16 mouse cellular contexts compared by ENCODE assay signal in the genomic region with DNA sequence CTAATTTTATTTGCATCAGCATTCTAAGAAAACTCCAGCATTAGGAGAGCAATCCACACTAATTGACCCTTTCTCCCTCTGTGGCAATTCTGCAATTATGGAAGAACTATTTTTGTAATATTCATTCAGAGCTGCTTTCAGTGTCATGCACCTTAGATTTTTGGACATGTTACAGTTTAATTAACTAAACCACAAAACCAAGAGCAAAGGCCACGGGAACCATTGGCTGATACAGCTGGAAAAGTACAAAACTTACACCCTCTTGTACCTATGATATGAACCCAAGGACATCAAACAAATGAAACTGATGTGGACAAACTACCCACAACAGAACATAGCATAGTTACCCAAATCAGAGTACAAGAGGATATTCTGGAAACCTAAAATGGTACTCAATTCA.
A peak's percentile ranks its signal among the peaks of the same experiment; 100 is the strongest.
DNase-seq lines count a peak whose midpoint lies in the region; ATAC-seq and TF ChIP-seq lines count a peak whose summit lies in the region.
"Had no signal": no experiment of that assay in that cellular context is flagged by ENCODE, and none has a peak within 500 bp of the region (broad histone marks: within the 10 kb centered on the region; RNA-seq: fewer than 3 reads in every experiment).

No protein-coding gene starts in this region.

- no peak for ATAC-seq in hindbrain, embryonic 12.5 days (ENCODE audit: low FRiP score)
- no peak for ATAC-seq in kidney, embryonic 16.5 days (ENCODE audit: low FRiP score, low TSS enrichment)
- no peak for ATAC-seq in forebrain, embryonic 14.5 days
- ATAC-seq: inflammation-experienced regulatory T-cells, adult 6 months; intestine, postnatal 0 days had no signal

- TF ChIP-seq POLR2A in kidney, adult 2 months (IDR thresholded peaks at IDR 0.05; ENCODE audit: low read depth, low read length), result no peak

- WGBS in hindbrain, embryonic 10.5 days, result 76% methylated on average over 1 of the region's 1 CpGs
- 89% methylated on average over 1 of the region's 1 CpGs for WGBS in hindbrain, embryonic 12.5 days
- WGBS in kidney, adult 2 months, result 48% methylated on average over 1 of the region's 1 CpGs
- WGBS in kidney, embryonic 16.5 days, result 89% methylated on average over 1 of the region's 1 CpGs
- 91% methylated on average over 1 of the region's 1 CpGs for WGBS in forebrain, embryonic 14.5 days

- H3K9ac ChIP-seq in hindbrain, embryonic 12.5 days, result no peak overlapping the region
- no peak overlapping the region for H3K9ac ChIP-seq in kidney, embryonic 16.5 days (replicated peaks; ENCODE audit: low read length)
- no peak overlapping the region for H3K9ac ChIP-seq in forebrain, embryonic 14.5 days (ENCODE audit: low read length)
- H3K9ac ChIP-seq: embryonic facial prominence, embryonic 12.5 days; kidney, embryonic 15.5 days had no signal

- H3K4me2 ChIP-seq in hindbrain, embryonic 12.5 days (replicated peaks), result no peak overlapping the region
- no peak overlapping the region for H3K4me2 ChIP-seq in kidney, embryonic 16.5 days (replicated peaks; ENCODE audit: low read depth, low read length)
- no peak overlapping the region for H3K4me2 ChIP-seq in forebrain, embryonic 14.5 days (ENCODE audit: low read length)
- H3K4me2 ChIP-seq: embryonic facial prominence, embryonic 12.5 days; kidney, embryonic 15.5 days had no signal

- no peak for DNase-seq in hindbrain, embryonic 10.5 days (ENCODE audit: low spot score)
- peak; percentile 62 for DNase-seq in kidney, adult 2 months
- DNase-seq in Muller cell, postnatal 12 days (ENCODE audit: inconsistent ontology term), result peak; percentile 73
- DNase-seq in forebrain, embryonic 14.5 days (ENCODE audit: low spot score), result no peak
- no peak for DNase-seq in layer of hippocampus, postnatal 25 days (ENCODE audit: extremely low spot score in 1 of 2, low spot score in 1 of 2)
- DNase-seq: adrenal gland, adult 8-10 months; gastrocnemius, postnatal 36 days; heart, postnatal 4 days had no signal

- H3K27ac ChIP-seq in hindbrain, embryonic 10.5 days, result peak overlapping the region; percentile 56; the same call in 1 of the 2 replicates
- no peak overlapping the region for H3K27ac ChIP-seq in hindbrain, embryonic 12.5 days
- H3K27ac ChIP-seq in kidney, adult 2 months (ENCODE audit: insufficient read depth, low read depth, low read length), result no peak overlapping the region
- H3K27ac ChIP-seq in kidney, embryonic 16.5 days (ENCODE audit: low read length), result no peak overlapping the region
- peak overlapping the region; percentile 71; the same call in 1 of the 2 replicates for H3K27ac ChIP-seq in forebrain, embryonic 14.5 days (ENCODE audit: low read depth, low read length)
- H3K27ac ChIP-seq: embryonic facial prominence, embryonic 12.5 days; heart, embryonic 10.5 days; kidney, embryonic 15.5 days had no signal

- H3K9me3 ChIP-seq in hindbrain, embryonic 10.5 days, result no peaks in the 10 kb centered on the region
- H3K9me3 ChIP-seq in hindbrain, embryonic 12.5 days (replicated peaks), result no peaks in the 10 kb centered on the region
- H3K9me3 ChIP-seq in kidney, embryonic 16.5 days (ENCODE audit: low read length), result no peaks in the 10 kb centered on the region
- no peaks in the 10 kb centered on the region for H3K9me3 ChIP-seq in forebrain, embryonic 14.5 days (replicated peaks; ENCODE audit: control insufficient read depth, low read length)
- H3K9me3 ChIP-seq: embryonic facial prominence, embryonic 12.5 days; heart, embryonic 10.5 days; kidney, embryonic 15.5 days had no signal

- H3K4me3 ChIP-seq in hindbrain, embryonic 10.5 days, result no peak overlapping the region
- no peak overlapping the region for H3K4me3 ChIP-seq in hindbrain, embryonic 12.5 days
- no peak overlapping the region for H3K4me3 ChIP-seq in kidney, adult 2 months (ENCODE audit: insufficient read depth, low read depth, low read length)
- no peak overlapping the region for H3K4me3 ChIP-seq in kidney, embryonic 16.5 days (ENCODE audit: low read length)
- no peak overlapping the region for H3K4me3 ChIP-seq in forebrain, embryonic 14.5 days (ENCODE audit: low read depth, low read length)
- H3K4me3 ChIP-seq: embryonic facial prominence, embryonic 12.5 days; heart, embryonic 10.5 days; kidney, embryonic 15.5 days had no signal

- H3K4me1 ChIP-seq in hindbrain, embryonic 10.5 days (replicated peaks), result peaks cover 46% of the 10 kb centered on the region
- peaks cover 34% of the 10 kb centered on the region for H3K4me1 ChIP-seq in hindbrain, embryonic 12.5 days
- peaks cover 12% of the 10 kb centered on the region for H3K4me1 ChIP-seq in kidney, adult 2 months (ENCODE audit: control insufficient read depth, insufficient read depth, low read length)
- no peaks in the 10 kb centered on the region for H3K4me1 ChIP-seq in kidney, embryonic 16.5 days (ENCODE audit: insufficient read depth, low read length)
- peaks cover 46% of the 10 kb centered on the region for H3K4me1 ChIP-seq in forebrain, embryonic 14.5 days (ENCODE audit: control insufficient read depth, insufficient read depth, low read length)
- H3K4me1 ChIP-seq: heart, embryonic 10.5 days; kidney, embryonic 15.5 days had no signal

- H3K36me3 ChIP-seq in hindbrain, embryonic 10.5 days, result no peaks in the 10 kb centered on the region
- no peaks in the 10 kb centered on the region for H3K36me3 ChIP-seq in hindbrain, embryonic 12.5 days
- H3K36me3 ChIP-seq in kidney, adult 2 months (ENCODE audit: control insufficient read depth, insufficient read depth, low read length), result peaks cover 3% of the 10 kb centered on the region; the same call in 1 of the 2 replicates
- H3K36me3 ChIP-seq in kidney, embryonic 16.5 days (ENCODE audit: insufficient read depth, low read length), result no peaks in the 10 kb centered on the region
- 0 out of 2 replicates have a peak, but pooled peaks cover 7% of the 10 kb centered on the region for H3K36me3 ChIP-seq in forebrain, embryonic 14.5 days (ENCODE audit: control insufficient read depth, insufficient read depth, low read length)
- H3K36me3 ChIP-seq: embryonic facial prominence, embryonic 12.5 days; kidney, embryonic 15.5 days had no signal

- TF ChIP-seq CTCF in kidney, adult 2 months (conservative IDR thresholded peaks at IDR 0.05; ENCODE audit: insufficient read depth, insufficient read length, low read depth, low read length), result no peak

- 0 out of 2 replicates have a peak, but pooled peaks cover 9% of the 10 kb centered on the region for H3K27me3 ChIP-seq in hindbrain, embryonic 10.5 days (ENCODE audit: insufficient read depth, poor library complexity, severe bottlenecking)
- H3K27me3 ChIP-seq in hindbrain, embryonic 12.5 days, result no peaks in the 10 kb centered on the region
- H3K27me3 ChIP-seq in kidney, adult 2 months (replicated peaks; ENCODE audit: control insufficient read depth, insufficient read depth, low read length), result no peaks in the 10 kb centered on the region
- no peaks in the 10 kb centered on the region for H3K27me3 ChIP-seq in kidney, embryonic 16.5 days (ENCODE audit: insufficient read depth, low read length)
- no peaks in the 10 kb centered on the region for H3K27me3 ChIP-seq in forebrain, embryonic 14.5 days (replicated peaks; ENCODE audit: control insufficient read depth, insufficient read depth, low read length)
- H3K27me3 ChIP-seq: CH12.LX; embryonic facial prominence, embryonic 12.5 days; kidney, embryonic 15.5 days had no signal

Comparison
In these comparisons a context has a peak if more than half of its experiments do, and no peak if none do; other contexts are left out.
1. H3K27ac ChIP-seq: peak in hindbrain, embryonic 10.5 days (single experiment) and forebrain, embryonic 14.5 days (single experiment); none in hindbrain, embryonic 12.5 days (single experiment), kidney, adult 2 months (single experiment) and kidney, embryonic 16.5 days (single experiment).
2. DNase-seq: peak in kidney, adult 2 months (single experiment) and Muller cell, postnatal 12 days (single experiment); none in hindbrain, embryonic 10.5 days (single experiment), forebrain, embryonic 14.5 days (single experiment) and layer of hippocampus, postnatal 25 days (0 of 2).